Mouse (Mus musculus) T-helper 1 cell (primary cell): ENCODE measurements around the gene Hibadh.

Source experiments
- in situ Hi-C: fragments of 300-600 bp; cut with MboI, MseI; formaldehyde crosslinking; loops from one replicate; pipeline ENCODE4 v1.15.1; 2025; ENCODE audit warnings: high pct_unique_total_duplicates

Hibadh gene

GRCm38 (mm10) chr6:52638471-52639185 is 1.6 kb downstream of the Hibadh start:
- in situ Hi-C loops: no loop called here

- in situ Hi-C loops: no loop called here
Measured at GRCm38 (mm10) chr6:52637337-52637736, 2.9 kb downstream of the Hibadh start.

- in situ Hi-C loops: no loop called here
Measured at GRCm38 (mm10) chr6:52635395-52635794, 4.8 kb downstream of the Hibadh start.

- in situ Hi-C loops: no loop called here
Measured at GRCm38 (mm10) chr6:52630625-52631024, 9.6 kb downstream of the Hibadh start.

- in situ Hi-C loops: no loop called here
Measured at GRCm38 (mm10) chr6:52629180-52629579, 11.0 kb downstream of the Hibadh start.

- in situ Hi-C loops: no loop called here
Measured at GRCm38 (mm10) chr6:52626735-52627134, 13.5 kb downstream of the Hibadh start.

- in situ Hi-C loops: no loop called here
Measured at GRCm38 (mm10) chr6:52623741-52624140, 16.4 kb downstream of the Hibadh start.

- in situ Hi-C loops: no loop called here
Measured at GRCm38 (mm10) chr6:52621731-52622480, 18.3 kb downstream of the Hibadh start.

GRCm38 (mm10) chr6:52620090-52620489 is 20.1 kb downstream of the Hibadh start:
- in situ Hi-C loops: no loop called here

GRCm38 (mm10) chr6:52609626-52610352 is 30.4 kb downstream of the Hibadh start:
- in situ Hi-C loops: no loop called here

- in situ Hi-C loops: no loop called here
Measured at GRCm38 (mm10) chr6:52608121-52608520, 32.1 kb downstream of the Hibadh start.

- in situ Hi-C loops: no loop called here
Measured at GRCm38 (mm10) chr6:52606746-52607347, 33.3 kb downstream of the Hibadh start.

- in situ Hi-C loops: no loop called here
Measured at GRCm38 (mm10) chr6:52601706-52602642, 38.2 kb downstream of the Hibadh start.

- in situ Hi-C loops: no loop called here
Measured at GRCm38 (mm10) chr6:52601117-52601516, 39.1 kb downstream of the Hibadh start.

GRCm38 (mm10) chr6:52594752-52595151 is 45.4 kb downstream of the Hibadh start:
- in situ Hi-C loops: no loop called here

- in situ Hi-C loops: no loop called here
Measured at GRCm38 (mm10) chr6:52586564-52586963, 53.6 kb downstream of the Hibadh start.

- in situ Hi-C loops: no loop called here
Measured at GRCm38 (mm10) chr6:52584383-52584782, 55.8 kb downstream of the Hibadh start.

- in situ Hi-C loops: no loop called here
Measured at GRCm38 (mm10) chr6:52581081-52581480, 59.1 kb downstream of the Hibadh start.

- in situ Hi-C loops: no loop called here
Measured at GRCm38 (mm10) chr6:52578322-52578721, 61.9 kb downstream of the Hibadh start.

- in situ Hi-C loops: no loop called here
Measured at GRCm38 (mm10) chr6:52577270-52577669, 62.9 kb downstream of the Hibadh start.

GRCm38 (mm10) chr6:52568706-52569105 is 71.5 kb downstream of the Hibadh start:
- in situ Hi-C loops: no loop called here
